Mouse (Mus musculus) embryonic facial prominence, embryonic 14.5 days (tissue): ENCODE data around the gene Dpp4. TPM values are rescaled to one million over a fixed set of nuclear protein-coding genes. Genes with fewer than 3 reads are reported as not detected.
A peak's percentile ranks its signal among the peaks of the same experiment; 100 is the strongest.

Source experiments
- ATAC-seq: fragments of 200-750 bp; cut with Nextera tagmentation; 2 replicates; pipeline ENCODE4 v1.8.0; 2017; ENCODE audit warnings: low read depth, moderate number of reproducible peaks, moderate TSS enrichment
- DNase-seq: peaks from one replicate; pipeline ENCODE4 v3.0.0-alpha.2; 2015; ENCODE audit warnings: low spot score
- H3K27ac ChIP-seq: fragments of 300-500 bp; sonication (generic); replicated peaks from 2 replicates; pipeline ENCODE4 v1.5.1; 2014; ENCODE audit warnings: low read depth, mild to moderate bottlenecking, low read length, moderate library complexity
- H3K27me3 ChIP-seq: fragments of 300-500 bp; sonication (generic); replicated peaks from 2 replicates; pipeline ENCODE4 v1.6.1; 2014; ENCODE audit warnings: low read length; ENCODE audit not compliant: control insufficient read depth, insufficient read depth
- H3K36me3 ChIP-seq: fragments of 300-500 bp; sonication (generic); 2 replicates; pipeline ENCODE4 v1.6.1; 2014; ENCODE audit warnings: low read length, mixed read lengths; ENCODE audit not compliant: control insufficient read depth, insufficient read depth
- H3K4me1 ChIP-seq: fragments of 300-500 bp; sonication (generic); 2 replicates; pipeline ENCODE4 v1.6.1; 2014; ENCODE audit warnings: antibody characterized with exemption, low read length; ENCODE audit not compliant: control insufficient read depth, insufficient read depth
- H3K4me2 ChIP-seq: fragments of 300-500 bp; sonication (generic); 2 replicates; pipeline ENCODE4 v1.6.1; 2014; ENCODE audit warnings: low read depth, mild to moderate bottlenecking, low read length, moderate library complexity, mixed read lengths
- H3K4me3 ChIP-seq: fragments of 300-500 bp; sonication (generic); 2 replicates; pipeline ENCODE4 v1.5.1; 2014; ENCODE audit warnings: low read depth, mild to moderate bottlenecking, low read length
- H3K9ac ChIP-seq: fragments of 300-500 bp; sonication (generic); 2 replicates; pipeline ENCODE4 v1.6.1; 2014; ENCODE audit warnings: low read depth, mild to moderate bottlenecking, low read length, moderate library complexity, mixed read lengths
- H3K9me3 ChIP-seq: fragments of 300-500 bp; sonication (generic); 2 replicates; pipeline ENCODE4 v1.6.1; 2016; ENCODE audit warnings: low read length; ENCODE audit not compliant: control insufficient read depth
- WGBS: fragments of 180-500 bp; shearing (Covaris S2); extraction: QIAGEN DNeasy Blood & Tissue Kit; methylation state at CpG from one replicate; pipeline ENCODE4 v1.1.7; 2014; 5-methylcytosine and 5-hydroxymethylcytosine counted together
- polyA plus RNA-seq: library from polyadenylated mRNA; unstranded; fragments of >200 nt; fragmentation: Nextera tagmentation; extraction: Ambion mirVana; gene quantifications from 2 replicates; pipeline ENCODE4 v1.2.1, GENCODE M21; 2014

Gene Dpp4
- polyA plus RNA-seq, 1 experiment from 2014 or later, result 9.7 TPM

- no peak overlapping the region for H3K4me2 ChIP-seq
- no peaks in the 10 kb centered on the region for H3K9me3 ChIP-seq
- no peak overlapping the region for H3K27ac ChIP-seq
- no peak overlapping the region for H3K4me3 ChIP-seq
- H3K36me3 ChIP-seq, result no peaks in the 10 kb centered on the region
- ATAC-seq, result no peak
- 62% methylated on average over 8 of the region's 8 CpGs for WGBS
- H3K9ac ChIP-seq, result no peak overlapping the region
- H3K4me1 ChIP-seq, result no peaks in the 10 kb centered on the region
- no peaks in the 10 kb centered on the region for H3K27me3 ChIP-seq
- no peak for DNase-seq
Observed at GRCm38 (mm10) chr2:62399361-62399760, 12.7 kb downstream of the Dpp4 start.

DNA sequence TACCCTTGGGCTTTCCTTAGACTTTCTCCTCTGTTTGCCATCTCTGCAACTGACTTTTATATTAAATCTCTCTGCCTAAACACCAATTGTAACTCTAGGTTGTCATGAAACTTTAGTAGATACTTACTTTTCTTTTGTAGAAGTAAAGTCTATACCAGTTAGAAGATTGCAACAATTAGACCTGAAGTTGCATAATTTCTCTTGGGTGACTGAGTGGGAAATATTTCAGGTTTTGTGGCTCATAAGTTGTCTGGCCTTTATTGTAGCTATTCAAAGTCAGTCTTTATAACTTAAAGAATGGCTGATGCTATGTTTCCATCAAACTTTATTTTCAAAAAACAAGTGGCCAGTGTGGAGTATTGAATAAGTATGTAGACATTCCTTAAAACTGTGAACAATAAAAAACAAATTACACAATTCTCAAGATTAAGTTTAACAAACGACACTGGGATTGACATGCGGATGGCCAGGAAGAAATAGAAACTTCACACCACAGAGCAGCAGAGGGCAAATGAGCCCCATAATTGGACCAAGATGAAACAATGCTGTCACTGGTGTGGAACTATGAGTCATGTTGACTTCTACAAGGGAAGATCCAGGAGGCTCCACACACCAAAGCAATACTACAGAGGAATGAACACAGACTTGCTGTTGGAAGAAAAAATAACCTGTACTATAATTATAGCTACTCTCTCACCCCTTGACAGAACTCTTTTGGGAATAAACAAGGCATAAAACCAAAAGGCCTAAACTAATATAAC is 13.7 kb downstream of the Dpp4 start:
- no peak overlapping the region for H3K4me3 ChIP-seq
- no peaks in the 10 kb centered on the region for H3K36me3 ChIP-seq
- no peak overlapping the region; the same call in 1 of the 2 replicates for H3K27ac ChIP-seq
- no peaks in the 10 kb centered on the region for H3K27me3 ChIP-seq
- ATAC-seq (no peak), DNase-seq (no peak)
- H3K9me3 ChIP-seq, result no peaks in the 10 kb centered on the region
- no peak overlapping the region for H3K9ac ChIP-seq
- no peaks in the 10 kb centered on the region for H3K4me1 ChIP-seq
- WGBS, result 85% methylated on average over 2 of the region's 2 CpGs
- H3K4me2 ChIP-seq, result no peak overlapping the region

DNA sequence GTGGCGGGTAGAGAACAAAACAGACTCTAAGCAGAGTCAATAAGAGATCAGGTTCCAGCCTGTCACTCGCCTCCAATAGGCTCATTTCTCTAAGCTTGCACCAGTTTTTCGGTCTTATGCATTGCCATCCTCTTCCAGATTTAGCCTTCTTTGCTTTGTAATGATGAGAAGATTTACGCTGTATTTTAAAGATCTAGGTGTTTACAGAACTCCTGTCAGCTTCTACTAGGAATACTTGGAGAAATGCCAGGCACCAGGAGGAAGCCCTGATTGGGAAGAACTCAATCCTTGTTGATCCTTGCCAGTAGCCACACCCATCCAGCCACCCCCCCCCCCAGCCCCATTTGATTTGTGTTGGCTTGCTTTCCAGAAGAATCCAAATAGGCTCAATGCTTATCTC is 14.4 kb downstream of the Dpp4 start:
- Histone ChIP-seq H3K4me3 (no peak overlapping the region), H3K27ac (no peak overlapping the region), H3K4me2 (no peak overlapping the region), H3K9me3 (no peaks in the 10 kb centered on the region), H3K27me3 (no peaks in the 10 kb centered on the region), H3K36me3 (no peaks in the 10 kb centered on the region), H3K4me1 (no peaks in the 10 kb centered on the region), H3K9ac (no peak overlapping the region)
- peak; percentile 57 for DNase-seq
- 70% methylated on average over 4 of the region's 4 CpGs for WGBS
- no peak for ATAC-seq

- WGBS, result 75% methylated on average over 1 of the region's 1 CpGs
- Histone ChIP-seq H3K4me2 (no peak overlapping the region), H3K27me3 (no peaks in the 10 kb centered on the region), H3K9me3 (no peaks in the 10 kb centered on the region), H3K4me3 (no peak overlapping the region), H3K9ac (no peak overlapping the region), H3K27ac (no peak overlapping the region), H3K36me3 (no peaks in the 10 kb centered on the region), H3K4me1 (no peaks in the 10 kb centered on the region)
- ATAC-seq, result no peak
- no peak for DNase-seq
Observed at GRCm38 (mm10) chr2:62396799-62397198, 15.2 kb downstream of the Dpp4 start.

DNA sequence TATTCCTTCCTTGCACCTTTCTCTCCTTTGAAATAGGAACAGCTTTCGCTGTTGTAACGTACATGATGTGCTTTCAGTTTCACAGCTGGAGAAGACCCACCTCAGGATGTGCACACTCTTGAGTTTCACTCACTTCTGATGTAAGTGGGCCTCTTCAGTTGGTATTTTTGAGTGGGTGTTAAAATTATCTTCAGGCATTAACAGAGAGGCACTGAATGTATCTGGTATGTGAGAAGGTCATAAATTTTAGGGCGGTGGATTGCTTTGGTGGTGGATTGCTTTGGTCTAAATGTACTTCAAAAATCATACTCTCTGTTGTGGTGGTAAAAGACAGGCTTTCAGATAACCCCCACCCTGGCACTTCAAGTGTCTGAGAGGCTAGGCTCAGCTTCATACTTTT is 17.2 kb downstream of the Dpp4 start:
- Histone ChIP-seq H3K36me3 (no peaks in the 10 kb centered on the region), H3K27ac (no peak overlapping the region), H3K4me2 (no peak overlapping the region), H3K4me3 (no peak overlapping the region), H3K9me3 (no peaks in the 10 kb centered on the region), H3K27me3 (no peaks in the 10 kb centered on the region), H3K4me1 (no peaks in the 10 kb centered on the region), H3K9ac (no peak overlapping the region)
- ATAC-seq, result no peak
- no peak for DNase-seq
- WGBS, result 96% methylated on average over 3 of the region's 3 CpGs

DNA sequence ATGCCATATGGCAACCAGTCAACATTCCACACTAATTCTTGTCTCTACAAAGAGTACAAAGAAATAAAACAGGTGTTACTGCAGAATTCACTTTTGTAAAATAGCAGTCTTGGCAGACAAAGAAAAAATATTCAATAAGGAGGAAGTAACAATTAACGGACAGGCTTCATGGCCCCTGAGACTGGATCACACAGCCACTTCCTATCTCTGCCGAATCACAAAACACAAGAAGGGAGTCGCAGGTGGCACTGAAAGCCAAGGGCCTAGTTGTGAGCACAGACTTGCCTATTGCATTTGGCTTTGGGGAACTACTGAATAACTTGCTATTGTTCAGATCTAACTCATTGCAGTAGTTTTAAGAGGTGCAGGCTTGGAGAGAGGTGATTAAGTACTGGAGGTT is 19.9 kb downstream of the Dpp4 start:
- ATAC-seq (no peak), DNase-seq (no peak)
- 57% methylated on average over 3 of the region's 3 CpGs for WGBS
- H3K4me3 ChIP-seq, result no peak overlapping the region
- no peak overlapping the region for H3K27ac ChIP-seq
- H3K9me3 ChIP-seq, result no peaks in the 10 kb centered on the region
- H3K4me1 ChIP-seq, result no peaks in the 10 kb centered on the region
- no peak overlapping the region for H3K4me2 ChIP-seq
- H3K36me3 ChIP-seq, result no peaks in the 10 kb centered on the region
- H3K27me3 ChIP-seq, result no peaks in the 10 kb centered on the region
- no peak overlapping the region for H3K9ac ChIP-seq

- WGBS, result 82% methylated on average over 12 of the region's 12 CpGs
Observed at GRCm38 (mm10) chr2:62390961-62391461, 21.0 kb downstream of the Dpp4 start.

GRCm38 (mm10) chr2:62390305-62390704 is 21.7 kb downstream of the Dpp4 start:
- no peak overlapping the region for H3K27ac ChIP-seq
- no peaks in the 10 kb centered on the region for H3K27me3 ChIP-seq
- no peaks in the 10 kb centered on the region for H3K4me1 ChIP-seq
- H3K36me3 ChIP-seq, result no peaks in the 10 kb centered on the region
- no peak for ATAC-seq
- H3K9ac ChIP-seq, result no peak overlapping the region
- H3K4me3 ChIP-seq, result no peak overlapping the region
- WGBS, result 69% methylated on average over 3 of the region's 3 CpGs
- DNase-seq, result no peak
- no peak overlapping the region for H3K4me2 ChIP-seq
- H3K9me3 ChIP-seq, result no peaks in the 10 kb centered on the region

More at GRCm38 (mm10) chr2:62390961-62391461, 21.0 kb downstream of the Dpp4 start:
- H3K9me3 ChIP-seq, result no peaks in the 10 kb centered on the region
- no peak overlapping the region for H3K4me3 ChIP-seq
- no peak for ATAC-seq
- H3K9ac ChIP-seq, result no peak overlapping the region
- no peaks in the 10 kb centered on the region for H3K4me1 ChIP-seq
- no peaks in the 10 kb centered on the region for H3K36me3 ChIP-seq
- no peak overlapping the region for H3K27ac ChIP-seq
- no peaks in the 10 kb centered on the region for H3K27me3 ChIP-seq
- no peak overlapping the region for H3K4me2 ChIP-seq
- DNase-seq, result peak; percentile 59

DNA sequence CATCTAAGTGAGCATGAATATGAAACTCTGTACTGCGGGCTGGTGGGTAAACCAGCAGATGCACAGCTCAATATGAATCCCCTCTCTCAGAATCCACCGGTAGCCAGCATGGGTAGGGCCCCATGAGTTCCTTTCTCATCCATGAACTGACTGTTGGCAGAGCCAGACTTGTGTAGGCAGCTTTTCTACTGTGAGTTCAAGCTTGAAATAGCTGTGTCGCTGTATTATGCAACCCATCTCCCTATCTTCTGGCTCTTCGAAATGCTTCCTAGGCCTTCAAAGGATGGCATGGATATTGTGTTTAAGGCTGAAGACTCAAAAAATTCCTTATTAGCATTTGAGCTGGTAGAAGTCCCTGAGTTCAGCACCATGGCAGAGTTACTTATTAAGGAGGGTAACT is 23.2 kb downstream of the Dpp4 start:
- Histone ChIP-seq H3K4me3 (no peak overlapping the region), H3K4me2 (no peak overlapping the region), H3K36me3 (no peaks in the 10 kb centered on the region), H3K27ac (no peak overlapping the region), H3K9me3 (no peaks in the 10 kb centered on the region), H3K27me3 (no peaks in the 10 kb centered on the region), H3K9ac (no peak overlapping the region), H3K4me1 (no peaks in the 10 kb centered on the region)
- DNase-seq (no peak), ATAC-seq (no peak)
- WGBS, result 87% methylated on average over 4 of the region's 4 CpGs
